Mouse (Mus musculus): Measurements from ENCODE around the gene Gpr33.

The Gpr33 gene

GRCm38 (mm10) chr12:52027963-52028362 lies at the start of gene Gpr33:
Gene Gpr33 (minus strand): TSS chr12:52028063.
- DNase-seq (ENCODE audit: low spot score), result no peak

- no peak for DNase-seq (ENCODE audit: low spot score)
These were observed 21.5 kb upstream of the Gpr33 start for GRCm38 (mm10) chr12:52049324-52049723.

- DNase-seq (ENCODE audit: low spot score), result no peak
These were observed 18.5 kb upstream of the Gpr33 start for GRCm38 (mm10) chr12:52046371-52046770.

- no peak for DNase-seq (ENCODE audit: low spot score)
These were observed 15.0 kb upstream of the Gpr33 start for GRCm38 (mm10) chr12:52042818-52043336.

- DNase-seq (ENCODE audit: low spot score), result no peak
These were observed 10.5 kb upstream of the Gpr33 start for GRCm38 (mm10) chr12:52038352-52038751.

- no peak for DNase-seq (ENCODE audit: low spot score)
These were observed 7.1 kb upstream of the Gpr33 start for GRCm38 (mm10) chr12:52034956-52035355.

- no peak for DNase-seq (ENCODE audit: low spot score)
These were observed 4.4 kb upstream of the Gpr33 start for GRCm38 (mm10) chr12:52032276-52032675.

- no peak for DNase-seq (ENCODE audit: low spot score)
These were observed 13.3 kb downstream of the Gpr33 start for GRCm38 (mm10) chr12:52014494-52015029.

- no peak for DNase-seq (ENCODE audit: low spot score)
These were observed 13.8 kb downstream of the Gpr33 start for GRCm38 (mm10) chr12:52014044-52014443.

- no peak for DNase-seq (ENCODE audit: low spot score)
These were observed 14.6 kb downstream of the Gpr33 start for GRCm38 (mm10) chr12:52013274-52013673.

- no peak for DNase-seq (ENCODE audit: low spot score)
These were observed 15.7 kb downstream of the Gpr33 start for GRCm38 (mm10) chr12:52012159-52012558.

- DNase-seq (ENCODE audit: low spot score), result no peak
These were observed 17.3 kb downstream of the Gpr33 start for GRCm38 (mm10) chr12:52010630-52010961.

GRCm38 (mm10) chr12:52009928-52010629 lies 17.8 kb downstream of the Gpr33 start:
- DNase-seq (ENCODE audit: low spot score), result no peak

- DNase-seq (ENCODE audit: low spot score), result no peak
These were observed 21.2 kb downstream of the Gpr33 start for GRCm38 (mm10) chr12:52006633-52006994.

GRCm38 (mm10) chr12:52005877-52006632 lies 21.8 kb downstream of the Gpr33 start, which contains the start of gene Dtd2:
Gene Dtd2 (minus strand): TSS chr12:52006501.
- DNase-seq (ENCODE audit: low spot score), result peak; percentile 93

GRCm38 (mm10) chr12:52002746-52003145 lies 25.1 kb downstream of the Gpr33 start:
- DNase-seq (ENCODE audit: low spot score), result no peak

GRCm38 (mm10) chr12:52001544-52001943 lies 26.3 kb downstream of the Gpr33 start:
- peak; percentile 84 for DNase-seq (ENCODE audit: low spot score)

- DNase-seq (ENCODE audit: low spot score), result no peak
These were observed 29.4 kb downstream of the Gpr33 start for GRCm38 (mm10) chr12:51998366-51998932.

- DNase-seq (ENCODE audit: low spot score), result no peak
These were observed 31.9 kb downstream of the Gpr33 start for GRCm38 (mm10) chr12:51995738-51996536.

GRCm38 (mm10) chr12:51990629-51991028 lies 37.2 kb downstream of the Gpr33 start:
- DNase-seq (ENCODE audit: low spot score), result no peak

GRCm38 (mm10) chr12:51988536-51988935 lies 39.3 kb downstream of the Gpr33 start:
- no peak for DNase-seq (ENCODE audit: low spot score)

- DNase-seq (ENCODE audit: low spot score), result no peak
These were observed 42.0 kb downstream of the Gpr33 start for GRCm38 (mm10) chr12:51985826-51986225.
